Mouse (Mus musculus): ENCODE results near the gene Spry1.

Spry1 gene

DNA sequence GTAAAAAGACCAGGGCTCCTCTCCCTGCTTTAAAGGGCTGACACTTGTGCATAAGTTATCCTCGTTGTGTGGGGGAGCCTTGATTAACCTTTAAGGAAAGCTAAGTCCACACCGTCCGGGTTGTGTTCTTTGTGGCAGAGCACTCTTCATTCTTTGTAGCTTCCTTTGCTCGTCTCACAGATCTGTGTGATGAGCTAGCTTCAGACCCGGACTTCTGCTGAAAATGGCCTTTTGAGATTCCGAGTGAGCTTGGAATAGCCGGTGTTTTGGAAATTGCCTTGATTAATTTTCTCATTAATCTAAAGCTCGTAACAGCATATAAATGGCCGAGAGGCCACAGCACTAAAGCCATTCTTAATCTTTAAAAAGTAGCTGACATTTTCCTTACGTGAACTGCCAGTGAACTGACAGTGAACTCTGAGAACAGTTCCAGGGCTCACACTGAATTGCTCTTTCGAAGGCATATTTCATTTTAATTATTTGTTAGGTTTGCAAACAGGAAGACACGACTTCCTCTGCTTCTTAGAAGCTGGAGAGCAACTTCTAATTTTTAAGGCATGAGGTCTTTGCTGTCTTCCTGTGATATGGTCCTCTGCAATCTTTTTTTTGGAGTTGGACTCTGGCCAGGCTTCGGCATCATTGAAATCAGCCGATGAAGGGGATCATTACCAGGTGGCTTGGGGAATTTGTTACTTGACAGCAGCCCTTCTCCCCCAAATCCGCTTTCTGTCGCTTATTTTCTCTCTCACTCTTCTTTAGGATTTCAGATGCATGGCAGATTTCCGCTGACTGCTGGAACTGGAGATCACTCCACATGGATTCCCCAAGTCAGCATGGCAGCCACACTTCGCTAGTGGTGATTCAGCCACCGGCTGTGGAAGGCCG lies 2.3 kb downstream of the Spry1 start:
- DNase-seq (ENCODE audit: low spot score in 2 of 2), result no peak

DNA sequence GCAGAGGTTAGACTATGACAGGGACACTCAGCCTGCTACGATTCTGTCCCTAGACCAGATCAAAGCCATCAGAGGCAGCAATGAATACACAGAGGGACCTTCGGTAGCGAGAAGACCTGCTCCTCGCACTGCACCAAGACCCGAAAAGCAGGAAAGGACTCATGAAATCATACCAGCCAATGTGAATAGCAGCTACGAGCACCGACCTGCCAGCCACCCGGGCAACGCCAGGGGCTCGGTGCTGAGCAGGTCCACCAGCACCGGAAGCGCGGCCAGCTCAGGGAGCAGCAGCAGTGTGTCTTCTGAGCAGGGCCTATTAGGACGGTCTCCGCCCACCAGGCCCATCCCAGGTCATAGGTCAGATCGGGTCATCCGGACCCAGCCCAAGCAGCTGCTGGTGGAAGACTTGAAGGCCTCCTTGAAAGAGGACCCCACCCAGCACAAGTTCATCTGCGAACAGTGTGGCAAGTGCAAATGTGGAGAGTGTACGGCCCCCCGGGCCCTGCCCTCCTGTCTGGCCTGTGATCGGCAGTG lies 3.0 kb downstream of the Spry1 start:
- DNase-seq (ENCODE audit: low spot score in 2 of 2), result no peak

DNA sequence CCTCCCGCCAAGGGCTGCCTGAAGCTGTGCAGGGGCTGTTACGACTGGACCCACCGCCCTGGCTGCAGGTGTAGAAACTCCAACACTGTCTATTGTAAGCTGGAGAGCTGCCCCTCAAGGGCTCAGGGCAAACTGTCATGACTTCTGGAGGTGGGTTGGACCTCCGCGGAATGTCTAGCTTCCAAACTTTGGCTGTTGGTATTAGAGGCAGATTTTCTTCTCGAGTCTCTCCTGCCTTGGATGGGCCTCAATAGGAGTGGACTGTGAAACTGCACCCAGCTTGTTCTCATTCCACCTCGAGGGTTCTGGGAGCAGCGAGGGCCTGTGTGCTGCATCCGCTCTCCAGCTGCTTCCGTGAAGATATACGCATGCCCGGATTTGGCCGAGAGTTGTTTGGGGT lies 3.7 kb downstream of the Spry1 start:
- DNase-seq (ENCODE audit: low spot score in 2 of 2), result no peak

DNA sequence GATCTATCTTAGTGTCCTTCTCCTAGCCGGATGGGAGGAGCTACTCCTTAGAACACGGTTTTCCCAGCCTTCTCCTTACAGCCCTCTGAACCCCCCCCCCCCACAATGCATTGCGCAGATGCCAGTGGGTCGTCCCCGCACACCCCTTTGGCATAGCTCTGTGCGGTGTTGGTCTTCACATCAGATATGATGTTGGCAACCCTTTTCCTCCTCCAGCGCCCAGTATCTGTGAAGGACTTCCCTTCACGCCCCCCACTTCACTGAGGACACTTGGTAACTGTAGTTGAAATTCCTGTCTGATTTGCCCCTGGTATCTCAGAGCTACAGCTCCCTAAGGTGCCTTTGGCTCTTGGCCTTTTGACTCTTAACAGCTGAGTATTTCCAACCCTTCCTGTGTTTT lies 4.2 kb downstream of the Spry1 start:
- no peak for DNase-seq (ENCODE audit: low spot score in 2 of 2)

DNA sequence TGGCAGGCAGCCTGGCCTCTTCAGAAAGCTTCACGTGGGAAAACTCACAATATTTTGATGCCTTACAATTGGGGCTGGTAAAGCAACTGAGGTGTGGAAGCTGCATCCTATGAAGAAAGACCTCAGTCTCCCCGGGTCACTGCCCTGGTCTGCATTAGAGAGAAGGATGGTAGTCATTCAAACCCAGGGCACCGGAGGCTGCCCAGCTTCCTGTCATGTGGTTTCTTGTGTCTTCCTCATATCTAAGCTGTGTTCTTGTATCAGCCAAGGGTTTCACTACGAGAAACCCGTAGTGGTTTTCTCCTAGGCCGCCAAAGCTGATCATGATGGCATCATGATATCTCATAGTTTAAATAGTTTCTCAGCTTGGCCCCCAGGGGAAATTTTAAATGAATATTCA lies 5.3 kb downstream of the Spry1 start:
- no peak for DNase-seq (ENCODE audit: low spot score in 2 of 2)

DNA sequence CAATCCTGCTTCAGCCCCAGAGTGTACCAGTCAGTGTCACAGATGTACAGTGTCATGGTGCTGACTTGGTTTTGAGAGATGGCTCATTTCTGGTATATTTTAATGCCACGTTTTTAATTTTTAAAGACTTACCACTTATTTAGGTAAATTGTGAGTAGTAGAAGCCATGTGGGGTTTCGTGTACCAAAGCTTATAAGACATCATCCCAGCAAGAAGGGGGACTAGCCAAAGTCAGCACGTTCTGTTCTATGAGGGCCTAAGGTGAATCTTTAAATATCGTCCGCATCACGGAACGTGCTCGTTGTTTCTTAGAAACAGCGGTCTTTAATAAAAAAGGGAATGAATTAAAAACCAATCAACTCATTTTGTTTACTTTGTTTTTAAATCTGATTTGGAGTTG lies 6.5 kb downstream of the Spry1 start:
- no peak for DNase-seq (ENCODE audit: low spot score in 2 of 2)

DNA sequence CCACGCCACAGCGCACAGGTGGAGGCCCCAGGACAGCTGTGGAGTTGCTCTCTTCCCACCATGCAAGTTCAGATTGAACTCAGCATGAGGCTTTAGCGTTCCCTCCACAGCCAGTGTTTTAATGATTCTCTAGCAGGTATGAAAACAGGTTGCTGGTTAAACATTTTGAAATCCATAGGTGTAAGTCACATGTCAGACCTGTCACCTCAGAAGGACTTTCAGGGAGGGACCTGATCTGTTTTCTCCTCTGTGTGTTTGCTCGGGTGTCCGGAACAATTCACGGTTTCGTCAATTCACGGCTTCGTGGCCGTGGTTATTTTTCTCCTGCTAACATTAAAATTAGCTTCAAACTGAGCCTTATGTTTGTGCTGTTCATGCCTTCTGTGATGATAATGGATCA lies 7.5 kb downstream of the Spry1 start:
- no peak for DNase-seq (ENCODE audit: low spot score in 2 of 2)

DNA sequence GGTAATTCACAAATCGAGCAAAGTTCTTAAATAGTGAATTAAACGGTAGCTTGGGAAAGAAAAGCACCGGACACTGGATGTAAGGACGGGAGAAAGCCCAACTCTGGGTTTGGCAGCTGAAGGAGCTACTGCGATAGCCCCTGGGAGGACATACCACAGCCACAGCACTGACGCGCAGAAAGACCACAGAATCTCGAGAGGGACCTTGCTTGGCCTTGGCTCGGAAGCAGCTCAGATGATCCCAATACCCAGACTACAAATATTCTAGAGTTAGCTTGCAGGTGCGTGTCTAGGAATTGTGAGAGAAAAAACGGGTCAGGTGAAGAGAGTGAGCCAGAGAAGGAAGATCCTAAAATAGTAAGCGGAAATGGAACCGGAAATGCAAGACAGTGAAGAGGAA lies 8.5 kb downstream of the Spry1 start:
- DNase-seq (ENCODE audit: low spot score in 2 of 2), result no peak

DNA sequence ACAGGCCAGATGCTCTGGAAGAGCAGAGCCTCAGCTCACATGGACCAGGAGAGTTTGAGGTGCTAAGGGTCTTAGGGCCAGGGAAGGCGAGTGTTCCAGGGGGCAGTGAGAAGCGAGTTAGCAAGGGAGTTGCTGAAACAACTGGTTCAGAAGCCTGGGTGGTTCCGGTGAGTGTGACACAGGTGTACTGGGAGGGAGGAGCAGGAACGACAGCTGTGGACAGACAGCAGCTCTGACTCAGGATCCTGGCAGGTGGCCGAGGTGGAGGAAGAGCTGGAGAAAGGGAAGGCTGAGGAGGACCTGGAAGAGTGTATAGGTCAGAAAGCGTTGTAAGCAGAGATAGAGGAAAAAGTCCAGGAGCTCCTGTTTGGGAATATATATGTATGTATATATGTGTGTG lies 9.5 kb downstream of the Spry1 start:
- DNase-seq (ENCODE audit: low spot score in 2 of 2), result no peak

DNA sequence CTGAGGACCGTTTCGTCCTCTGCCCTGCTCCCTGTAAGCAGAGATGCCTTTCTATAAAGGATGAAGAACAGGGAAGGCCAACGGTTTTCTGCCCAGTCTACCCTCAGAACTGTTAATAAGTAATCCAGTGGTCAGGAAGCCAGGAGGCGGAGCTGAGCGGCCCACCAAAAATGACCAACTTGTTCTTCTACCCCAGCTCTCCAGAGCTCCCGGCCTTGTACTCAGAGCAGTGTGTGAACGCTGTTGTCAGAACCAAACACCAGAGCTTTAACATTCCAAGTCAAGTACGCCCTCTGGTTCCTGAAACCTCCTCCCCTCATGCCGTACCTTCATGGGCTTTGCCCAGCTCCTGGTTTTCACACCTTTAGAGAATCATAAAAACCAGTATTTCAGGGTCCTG lies 12.8 kb downstream of the Spry1 start:
- DNase-seq (ENCODE audit: low spot score in 2 of 2), result no peak

DNA sequence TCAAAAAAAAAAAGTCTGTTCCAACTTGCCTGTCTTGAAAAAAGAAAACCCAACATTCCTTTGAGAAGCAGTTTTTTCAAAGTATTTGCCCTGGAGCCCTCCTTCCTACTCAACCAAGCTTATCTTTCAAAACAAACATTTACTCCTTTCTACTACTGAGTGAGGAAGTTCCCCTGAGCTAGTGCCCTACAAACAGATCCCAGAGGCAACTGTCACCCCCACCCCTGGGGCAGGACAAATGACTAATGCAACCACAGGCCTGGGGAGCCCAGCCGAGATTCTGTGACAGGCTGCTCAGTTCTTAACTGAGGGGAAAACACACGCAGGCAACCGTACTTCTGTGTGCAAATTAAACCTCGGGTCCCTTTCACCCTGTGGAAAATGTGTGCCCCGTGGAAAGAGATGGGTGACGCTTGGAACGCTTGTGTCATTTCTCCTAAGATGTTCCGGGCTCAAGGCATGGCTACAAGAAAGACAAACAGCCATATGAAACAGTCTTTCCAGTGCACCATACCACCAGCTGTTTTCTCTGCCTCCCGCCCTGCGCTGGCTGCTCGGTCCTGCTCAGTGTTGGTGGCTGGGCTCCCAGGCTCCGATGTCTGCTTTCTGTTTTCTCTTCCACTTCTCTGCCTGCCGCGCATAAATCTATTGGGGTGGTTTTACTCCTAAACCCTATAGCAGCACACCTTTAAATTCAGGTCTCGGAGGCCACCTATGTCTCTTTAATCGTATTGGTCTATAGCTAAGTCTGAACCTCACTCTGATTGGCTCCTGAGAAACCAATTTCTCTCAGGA lies 14.4 kb downstream of the Spry1 start:
- no peak for DNase-seq (ENCODE audit: low spot score in 2 of 2)

DNA sequence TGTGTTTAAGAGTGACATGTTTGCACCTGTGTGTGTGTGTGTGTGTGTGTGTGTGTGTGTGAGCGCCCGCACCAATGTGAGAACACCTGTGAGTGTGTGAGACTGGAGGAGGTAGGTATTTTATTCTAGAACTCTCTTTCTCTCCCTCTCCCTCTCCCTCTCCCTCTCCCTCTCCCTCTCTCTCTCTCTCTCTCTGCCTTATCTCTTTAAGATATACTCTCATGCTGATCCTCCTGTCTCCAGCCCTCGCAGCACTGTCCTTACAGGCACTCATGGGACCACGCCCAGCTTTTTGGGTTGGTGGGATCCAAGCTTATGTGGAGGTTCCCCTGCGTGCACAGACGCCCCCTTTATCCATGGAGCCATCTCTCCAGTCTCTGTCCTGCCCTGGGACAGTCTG lies 15.0 kb downstream of the Spry1 start:
- no peak for DNase-seq (ENCODE audit: low spot score in 2 of 2)

DNA sequence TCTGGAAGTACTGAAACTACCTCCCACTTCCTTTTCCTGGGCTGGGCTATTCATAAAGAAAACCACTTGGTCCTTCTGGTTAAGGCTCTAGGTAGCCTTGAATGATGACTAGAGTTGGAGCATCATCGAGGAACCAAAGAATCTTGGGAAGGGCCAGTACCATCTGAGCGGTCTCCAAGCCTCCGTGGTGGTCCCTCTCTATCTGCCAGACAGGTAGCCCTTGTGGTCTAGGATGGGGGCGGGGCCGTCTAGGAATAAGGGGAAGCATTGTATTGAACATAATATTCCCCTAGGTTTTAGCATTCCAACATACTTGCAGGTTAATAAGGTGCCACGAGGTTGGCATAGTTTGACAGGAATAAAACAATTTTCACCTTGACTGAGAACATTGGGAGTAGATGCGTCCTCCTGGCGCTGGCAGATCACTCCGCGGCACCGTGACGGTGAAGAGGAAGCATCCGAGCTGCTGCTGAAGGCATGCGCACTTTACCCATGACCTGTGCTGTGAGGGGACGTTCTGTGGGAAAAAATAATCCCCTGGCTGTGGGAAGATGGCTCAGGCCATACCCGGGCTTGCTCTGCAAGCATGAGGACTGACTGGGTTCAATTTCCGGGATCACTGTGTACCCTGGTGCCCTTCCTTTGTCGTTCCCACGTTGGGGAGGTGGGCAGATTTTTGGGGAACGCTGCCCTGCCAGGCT lies 16.3 kb downstream of the Spry1 start:
- no peak for DNase-seq (ENCODE audit: low spot score in 2 of 2)

DNA sequence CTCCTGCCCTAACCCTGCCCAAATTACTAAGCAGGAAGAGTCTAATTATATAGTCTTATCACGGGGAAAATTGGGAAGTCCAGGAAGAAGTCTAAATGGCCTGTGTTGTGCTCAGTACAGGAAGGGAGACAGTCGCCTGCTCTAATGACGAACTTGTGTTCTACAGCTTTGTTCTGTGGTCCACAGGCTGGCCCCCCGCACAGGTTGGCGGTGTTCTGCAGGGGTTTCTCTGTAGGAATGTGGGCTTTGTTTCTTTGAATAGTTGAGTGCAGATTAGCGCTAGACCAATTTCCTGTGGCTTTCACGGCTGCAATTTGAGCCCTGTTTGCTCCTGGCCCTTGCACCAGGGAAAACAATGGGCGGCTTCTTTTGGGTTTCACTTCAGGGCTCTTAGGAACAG lies 17.3 kb downstream of the Spry1 start:
- no peak for DNase-seq (ENCODE audit: low spot score in 2 of 2)

DNA sequence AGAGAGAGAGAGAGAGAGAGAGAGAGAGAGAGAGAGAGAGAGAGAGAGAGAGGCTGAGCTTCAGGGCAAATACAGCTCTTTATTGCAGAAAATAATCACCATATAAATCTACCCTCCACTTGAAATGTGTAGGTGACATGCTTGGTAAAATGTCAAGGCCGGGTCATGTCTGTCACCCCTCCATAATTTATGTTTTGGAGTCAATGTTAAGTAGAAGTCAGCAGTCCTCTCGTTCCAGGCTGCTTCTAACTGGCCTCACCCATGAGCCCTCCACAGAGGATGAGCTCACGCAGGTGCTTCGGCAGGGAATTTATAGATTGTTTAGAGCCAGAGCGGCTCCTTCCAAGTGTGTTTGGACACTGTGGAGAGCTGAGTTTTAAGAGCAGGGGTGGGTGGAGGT lies 18.4 kb downstream of the Spry1 start:
- DNase-seq (ENCODE audit: low spot score in 2 of 2), result no peak

DNA sequence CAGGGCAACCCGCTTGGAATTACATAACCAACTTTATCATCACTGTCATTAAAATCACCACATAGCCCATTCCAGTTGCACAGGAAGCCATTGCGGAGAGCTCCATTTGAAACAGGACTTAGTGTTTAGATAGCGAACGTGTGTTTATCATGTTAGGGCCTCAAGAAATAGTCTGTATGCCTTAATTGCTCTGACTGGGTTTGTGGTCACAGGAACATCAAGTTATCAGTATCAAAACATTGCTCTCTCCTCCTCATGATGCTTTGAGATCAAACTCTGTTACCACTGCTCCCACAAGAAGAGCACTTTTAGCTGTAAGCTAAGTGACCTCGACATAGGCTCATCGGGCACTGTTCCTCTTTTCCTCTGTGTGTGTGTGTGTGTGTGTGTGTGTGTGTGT lies 19.9 kb downstream of the Spry1 start:
- DNase-seq (ENCODE audit: low spot score in 2 of 2), result no peak

DNA sequence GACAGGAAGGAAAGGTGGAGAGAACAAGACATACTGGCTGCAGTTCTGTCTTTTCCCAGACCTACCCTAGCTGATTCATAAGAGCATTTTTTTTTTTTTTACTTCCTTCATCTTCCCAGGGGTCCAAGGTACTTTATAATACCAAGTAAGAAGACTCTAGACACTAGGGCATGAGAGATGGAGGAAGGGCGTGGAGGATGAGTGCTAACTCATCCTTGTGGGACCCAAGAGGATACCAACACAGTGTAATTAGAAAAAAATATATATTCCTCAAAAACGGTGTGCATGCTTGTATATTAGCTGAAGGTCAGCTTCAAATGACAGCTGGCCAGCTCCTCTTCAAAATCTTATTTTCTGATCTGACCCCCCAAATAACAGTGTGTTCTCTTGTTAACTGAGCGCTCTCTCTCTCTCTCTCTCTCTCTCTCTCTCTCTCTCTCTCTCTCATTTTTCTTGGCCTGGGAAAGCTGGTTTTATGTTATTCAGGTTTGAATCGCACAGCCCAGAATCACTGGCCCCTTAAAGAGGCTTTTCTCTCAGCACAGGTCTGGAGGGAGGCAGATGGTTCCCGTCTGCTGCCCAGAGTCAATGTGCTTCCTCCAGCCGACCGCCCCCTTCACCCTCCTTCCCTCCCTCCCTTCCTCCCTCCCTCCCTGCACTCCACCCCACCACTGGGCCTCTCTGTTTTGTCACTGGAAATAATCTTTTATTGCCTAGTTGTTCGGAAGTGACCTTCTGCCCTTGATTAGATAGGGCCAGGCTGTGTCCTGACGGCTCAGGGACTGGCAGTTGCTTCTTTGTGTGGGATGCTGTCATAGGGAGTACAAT lies 26.8 kb downstream of the Spry1 start:
- DNase-seq (ENCODE audit: low spot score in 2 of 2), result no peak

DNA sequence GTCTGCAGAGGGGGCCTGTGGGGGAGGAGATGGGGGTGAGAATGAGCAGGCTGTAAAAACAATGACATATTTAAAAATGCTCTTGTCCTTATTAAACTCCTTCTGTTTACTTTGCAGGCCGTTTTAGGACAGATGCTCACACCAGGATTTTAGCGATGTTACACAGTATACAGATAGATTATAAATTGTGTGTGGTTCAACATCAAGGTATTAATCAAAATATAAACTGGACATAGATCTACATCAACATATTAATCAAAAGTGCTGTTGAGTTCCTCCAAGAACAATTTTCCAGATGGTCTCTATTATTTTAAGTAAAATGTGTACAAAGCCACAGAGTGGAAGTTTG lies 27.3 kb downstream of the Spry1 start:
- DNase-seq (ENCODE audit: low spot score in 2 of 2), result no peak

DNA sequence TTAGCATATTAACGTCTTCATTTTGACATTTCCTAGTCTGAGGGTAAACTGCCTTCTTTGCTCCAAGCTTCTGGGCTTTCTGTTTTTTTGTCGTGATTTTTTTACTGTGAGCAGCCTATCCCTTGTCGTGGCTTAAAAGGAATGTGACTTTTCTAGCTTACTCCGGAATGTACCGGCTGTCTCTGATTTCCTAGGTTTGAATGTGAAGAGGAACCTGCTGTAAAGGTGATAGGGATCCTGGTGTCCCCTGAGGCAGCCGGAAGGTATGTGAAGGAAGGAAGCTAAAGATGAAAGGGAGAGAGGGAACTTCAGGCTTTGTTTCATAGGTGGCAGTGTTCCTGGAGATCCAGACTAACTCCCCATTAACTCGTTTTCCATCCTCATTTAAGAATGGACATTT lies 28.0 kb downstream of the Spry1 start:
- no peak for DNase-seq (ENCODE audit: low spot score in 2 of 2)

DNA sequence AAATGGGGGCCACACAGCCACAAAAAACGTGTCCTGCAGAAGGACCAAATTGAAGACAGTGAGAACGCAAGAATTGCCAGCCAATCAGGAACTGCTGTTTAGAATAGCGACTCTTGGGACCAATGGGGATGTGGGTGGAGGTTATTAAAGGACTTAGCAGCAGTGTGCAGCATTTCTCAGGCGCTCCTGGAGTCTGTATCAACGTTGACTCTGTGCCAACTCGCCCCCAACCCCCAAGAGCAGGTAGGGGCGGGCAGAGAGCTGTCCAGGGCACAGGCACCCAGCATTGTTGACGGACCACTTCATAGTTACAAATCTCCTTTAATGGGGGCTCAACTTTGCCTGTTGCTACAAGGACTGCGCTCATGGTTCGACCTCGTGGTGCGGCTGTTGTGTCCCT lies 28.9 kb downstream of the Spry1 start:
- no peak for DNase-seq (ENCODE audit: low spot score in 2 of 2)

DNA sequence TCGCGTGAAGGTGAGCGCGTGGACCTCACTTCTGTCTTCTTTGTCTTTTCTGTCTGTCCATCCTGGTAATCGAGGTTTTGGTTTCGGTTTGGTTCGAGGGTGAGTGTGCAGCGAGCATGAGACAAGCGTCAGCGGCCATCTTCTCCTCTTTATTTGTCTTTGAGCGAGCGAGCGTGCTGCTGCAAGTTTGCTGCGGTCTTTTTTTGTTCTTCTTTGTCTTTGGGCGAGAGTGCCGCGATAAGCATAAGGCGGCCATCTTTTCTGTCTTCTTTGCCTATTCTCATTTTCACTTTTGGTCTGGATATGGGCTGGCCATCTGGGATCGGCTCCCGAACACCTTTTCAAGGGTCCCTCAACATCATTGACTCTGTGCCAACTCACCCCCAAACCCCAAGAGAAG lies 29.4 kb downstream of the Spry1 start:
- no peak for DNase-seq (ENCODE audit: low spot score in 2 of 2)

Measured in frontal cortex, postnatal 14 days (tissue).